Mouse (Mus musculus) olfactory bulb, adult 2 months (tissue): ENCODE results near the gene Aph1b. TPM values are rescaled to one million over a fixed set of nuclear protein-coding genes. Genes with fewer than 3 reads are reported as not detected.
"Not testable (repeated sequence)": the region's sequence is repeated elsewhere in the genome, so short reads cannot be mapped to it uniquely, and the experiment has no call there.

ENCODE experiments used
- H3K27ac ChIP-seq: fragments of 200-500 bp; 2 replicates; pipeline ENCODE4 v1.5.1; 2012; ENCODE audit warnings: low read depth, low read length; ENCODE audit not compliant: insufficient read depth
- H3K4me1 ChIP-seq: fragments of 200-500 bp; 2 replicates; pipeline ENCODE4 v1.6.1; 2012; ENCODE audit warnings: low read length; ENCODE audit not compliant: control insufficient read depth, insufficient read depth
- H3K4me3 ChIP-seq: fragments of 200-500 bp; 2 replicates; pipeline ENCODE4 v1.5.1; 2012; ENCODE audit warnings: mild to moderate bottlenecking, low read depth, low read length, moderate library complexity; ENCODE audit not compliant: insufficient read depth
- CTCF ChIP-seq: fragments of 200-500 bp; IDR thresholded peaks from 2 replicates; pipeline ENCODE4 v1.5.1; 2012; ENCODE audit warnings: low read depth, mild to moderate bottlenecking, low read length, moderate library complexity; ENCODE audit not compliant: insufficient read depth
- POLR2A ChIP-seq: fragments of 200-500 bp; IDR thresholded peaks from 2 replicates; pipeline ENCODE4 v1.6.1; 2012; ENCODE audit warnings: mild to moderate bottlenecking, low read depth, low read length, moderate library complexity; ENCODE audit not compliant: insufficient read depth
- WGBS: fragments of 180-500 bp; shearing (Covaris S2); methylation state at CpG from one replicate; pipeline ENCODE4 v1.1.7; 2018; 5-methylcytosine and 5-hydroxymethylcytosine counted together
- polyA plus RNA-seq: library from polyadenylated mRNA; stranded (reverse); fragments of >200 nt; gene quantifications from 2 replicates; pipeline ENCODE4 v1.2.4, GENCODE M21; 2012; ENCODE audit warnings: low replicate concordance; ENCODE audit not compliant: missing spikeins, insufficient read depth, insufficient read length

Gene Aph1b
- polyA plus RNA-seq, result not detected in 2 replicates

DNA sequence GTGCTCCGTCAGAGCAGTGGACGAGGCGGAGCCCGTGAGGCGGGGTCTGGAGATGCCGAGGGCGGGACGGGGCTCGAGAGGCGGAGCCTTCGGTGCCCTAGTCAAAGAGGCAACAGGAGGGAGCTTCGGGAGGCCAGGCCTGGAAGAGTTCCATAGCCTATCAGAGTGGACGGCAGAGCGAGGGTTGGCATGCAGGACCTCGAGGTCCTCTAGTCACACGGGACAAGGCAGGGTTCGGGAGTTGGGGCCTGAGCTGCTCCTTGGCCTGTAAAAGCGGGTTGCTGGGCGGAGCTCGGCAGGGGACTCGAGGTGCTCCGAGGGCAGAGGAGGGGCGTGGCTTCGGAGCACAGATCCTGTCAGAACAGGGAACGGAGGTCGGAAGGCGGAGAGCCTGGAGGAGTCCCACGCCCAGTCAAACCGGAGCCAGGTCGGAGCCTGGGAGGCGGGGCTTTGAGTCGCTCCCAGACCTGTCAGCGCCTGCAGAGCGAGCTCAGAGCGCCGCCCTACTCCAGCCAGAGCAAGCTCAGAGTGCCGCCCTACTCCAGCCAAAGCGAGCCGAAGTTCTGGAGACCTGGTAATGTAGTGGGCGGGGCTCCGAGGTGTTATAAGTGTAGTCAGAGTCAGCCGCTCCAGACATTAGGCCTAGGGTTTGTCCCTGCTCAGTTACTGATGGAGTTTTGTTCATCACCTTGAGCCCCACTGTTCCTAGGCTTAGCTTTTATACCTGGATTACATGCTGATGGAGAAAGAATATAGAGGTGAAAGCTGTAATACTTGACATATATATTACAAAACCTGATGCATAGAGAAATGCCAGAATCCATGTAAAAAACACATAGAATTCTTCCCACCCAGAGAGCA lies at the start of gene Aph1b:
Gene Aph1b, minus strand, starts transcription at position 27 of the 861 bp plus-strand sequence.
- H3K4me3 ChIP-seq, result peak within 1 kb of the TSS; percentile 74
- TF ChIP-seq CTCF, result no peak
- 0 out of 2 replicates have a peak, but pooled peaks have one; percentile 3 for TF ChIP-seq POLR2A
- no peaks in the 10 kb centered on the region for H3K4me1 ChIP-seq
- H3K27ac ChIP-seq, result peak within 1 kb of the TSS; percentile 83
- WGBS, result under 1% methylated on average over 42 of the region's 42 CpGs

DNA sequence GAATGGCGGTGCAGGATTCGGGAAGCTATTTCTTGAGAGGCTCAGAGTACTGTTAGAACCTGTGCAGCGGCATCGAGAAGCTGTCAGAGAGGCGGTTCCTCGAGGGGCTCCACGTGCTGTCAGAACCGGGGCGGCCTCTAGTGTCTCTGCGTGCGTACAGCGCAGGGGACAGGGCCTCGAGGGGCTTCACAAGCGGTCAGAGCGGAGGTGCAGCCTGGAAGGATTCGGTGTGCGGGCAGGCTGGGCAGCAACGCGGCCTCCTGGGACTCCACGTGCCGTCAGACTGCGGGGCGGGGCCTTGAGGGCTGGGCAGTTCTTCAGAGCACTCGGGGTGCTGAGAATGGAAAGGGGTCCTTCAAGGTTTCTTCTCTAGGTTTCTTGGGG lies 39.8 kb upstream of the Aph1b start:
- no peak; the same call in 1 of the 2 replicates for TF ChIP-seq POLR2A
- no peak for TF ChIP-seq CTCF
- Histone ChIP-seq H3K4me3 (peak overlapping the region; percentile 92), H3K4me1 (peaks cover 11% of the 10 kb centered on the region), H3K27ac (no peak overlapping the region)
- under 1% methylated on average over 24 of the region's 24 CpGs for WGBS

GRCm38 (mm10) chr9:66834318-66835096 lies 39.2 kb upstream of the Aph1b start, which contains the start of gene Aph1c:
Gene Aph1c (minus strand): TSS chr9:66834726.
- peaks cover 11% of the 10 kb centered on the region for H3K4me1 ChIP-seq
- peak within 1 kb of the TSS; percentile 52 for H3K27ac ChIP-seq
- TF ChIP-seq POLR2A (peak; percentile 26; the same call in 1 of the 2 replicates), CTCF (no peak)
- peak within 1 kb of the TSS; percentile 92 for H3K4me3 ChIP-seq
- under 1% methylated on average over 58 of the region's 58 CpGs for WGBS

DNA sequence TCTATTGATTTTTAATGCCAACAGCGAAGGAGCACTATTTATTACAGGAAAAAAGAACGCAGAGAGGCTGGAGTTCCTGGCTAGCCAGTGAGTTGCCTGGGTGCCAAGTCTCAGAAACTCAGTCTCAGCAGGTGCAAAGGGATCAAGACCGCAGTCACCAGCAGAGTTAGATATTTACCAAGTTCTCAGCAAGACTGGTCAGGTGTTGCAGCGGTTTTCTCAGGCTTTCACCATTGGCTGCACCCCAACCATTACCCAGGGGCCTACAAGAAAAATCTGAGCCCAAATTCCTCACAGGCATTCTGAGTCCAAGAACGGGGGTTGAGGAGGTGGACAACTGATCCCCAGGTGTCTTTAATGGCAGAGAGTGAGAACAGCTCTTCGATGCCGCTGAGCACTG lies 38.6 kb upstream of the Aph1b start:
- TF ChIP-seq POLR2A (no peak), CTCF (no peak)
- 19% methylated on average over 7 of the region's 7 CpGs for WGBS
- H3K4me1 ChIP-seq, result peaks cover 11% of the 10 kb centered on the region
- no peak overlapping the region for H3K27ac ChIP-seq
- H3K4me3 ChIP-seq, result peak overlapping the region; percentile 92

DNA sequence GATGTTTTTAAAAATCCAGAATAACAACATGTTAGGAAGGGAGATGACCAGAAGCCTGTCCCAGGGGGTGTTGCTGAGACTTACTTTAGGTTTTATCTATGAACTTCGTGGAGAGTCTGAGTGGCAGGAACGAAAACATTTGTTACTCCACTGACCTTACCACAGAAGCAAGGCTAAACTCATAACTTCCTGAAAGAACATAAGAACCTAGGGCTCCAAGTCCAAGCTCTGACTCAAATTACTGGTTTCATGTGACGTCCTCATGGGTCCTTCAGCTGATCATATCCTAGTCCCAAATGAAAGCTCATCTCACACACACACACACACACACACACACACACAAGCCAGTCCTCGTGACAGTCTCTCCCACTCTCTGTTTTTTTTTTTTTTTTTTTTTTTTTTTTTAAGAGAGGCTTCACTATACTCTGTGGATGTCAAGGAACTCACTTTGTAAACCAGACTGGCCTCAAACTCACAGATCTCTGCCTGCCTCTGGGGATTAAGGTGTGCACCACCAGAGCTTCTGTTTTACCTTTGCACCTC lies 37.1 kb upstream of the Aph1b start:
- H3K4me1 ChIP-seq, result peaks cover 11% of the 10 kb centered on the region
- H3K27ac ChIP-seq, result no peak overlapping the region
- TF ChIP-seq POLR2A, result no peak
- TF ChIP-seq CTCF, result no peak
- WGBS, result 75% methylated on average over 4 of the region's 4 CpGs
- no peak overlapping the region for H3K4me3 ChIP-seq

DNA sequence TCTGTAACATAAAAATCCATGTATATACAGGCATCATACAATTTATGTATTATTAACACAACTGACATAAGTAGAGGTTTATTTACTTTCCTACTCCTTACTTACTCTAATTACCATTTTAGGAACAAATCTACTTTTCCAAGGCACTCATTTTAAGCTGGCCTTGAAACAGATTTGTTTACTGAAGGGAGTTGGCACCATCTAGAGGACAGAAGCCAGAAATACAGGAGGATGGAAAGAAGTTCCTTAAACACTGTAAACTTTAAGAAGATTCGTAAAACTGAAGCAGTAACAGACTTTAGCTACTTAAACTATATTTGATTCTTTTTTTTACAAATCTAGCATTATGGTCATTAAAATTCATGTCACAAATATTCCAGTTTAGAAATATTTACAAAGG lies 30.7 kb upstream of the Aph1b start:
- WGBS, result 24% methylated on average over 1 of the region's 1 CpGs
- TF ChIP-seq CTCF (no peak), POLR2A (no peak)

GRCm38 (mm10) chr9:66822255-66822654 lies 27.0 kb upstream of the Aph1b start:
- 85% methylated on average over 2 of the region's 5 CpGs for WGBS

More for the DNA sequence above, 30.7 kb upstream of the Aph1b start:
- Histone ChIP-seq H3K4me3 (no peak overlapping the region), H3K4me1 (no peaks in the 10 kb centered on the region), H3K27ac (no peak overlapping the region)

GRCm38 (mm10) chr9:66820996-66821395 lies 25.7 kb upstream of the Aph1b start:
- H3K27ac ChIP-seq, result no peak overlapping the region
- WGBS, result 62% methylated on average over 5 of the region's 5 CpGs
- no peaks in the 10 kb centered on the region for H3K4me1 ChIP-seq
- no peak overlapping the region for H3K4me3 ChIP-seq
- TF ChIP-seq POLR2A, result no peak
- TF ChIP-seq CTCF, result no peak

More at GRCm38 (mm10) chr9:66822255-66822654, 27.0 kb upstream of the Aph1b start:
- H3K27ac ChIP-seq, H3K4me3 ChIP-seq, H3K4me1 ChIP-seq: not testable (repeated sequence)

DNA sequence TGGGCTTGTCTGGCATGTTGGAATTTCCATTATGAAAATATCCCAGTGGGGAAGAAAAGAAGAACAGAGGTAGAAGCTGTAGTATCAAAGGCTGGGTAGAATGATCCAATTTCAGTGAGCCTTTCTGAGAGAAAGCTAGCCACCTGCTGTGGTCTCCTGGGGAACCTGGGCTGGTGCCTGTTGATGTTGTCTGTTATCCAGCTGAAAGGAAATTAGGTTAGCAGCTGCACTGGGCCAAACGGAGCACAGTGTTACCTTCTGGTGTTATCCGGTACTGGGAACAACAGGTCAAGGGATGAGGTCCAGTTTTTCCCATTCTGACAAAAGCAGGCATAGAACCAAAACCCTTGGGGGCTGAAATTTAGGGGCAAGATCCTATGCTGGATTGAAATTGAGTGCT lies 18.1 kb upstream of the Aph1b start:
- H3K27ac ChIP-seq, result no peak overlapping the region
- H3K4me3 ChIP-seq, result no peak overlapping the region
- H3K4me1 ChIP-seq, result no peaks in the 10 kb centered on the region
- 55% methylated on average over 2 of the region's 2 CpGs for WGBS
- TF ChIP-seq POLR2A (no peak), CTCF (no peak)

- 20% methylated on average over 31 of the region's 37 CpGs for WGBS
- not testable (repeated sequence) for H3K4me1 ChIP-seq, H3K27ac ChIP-seq
- 0 out of 2 replicates have a peak overlapping the region, but pooled peaks have one; percentile 10 for H3K4me3 ChIP-seq
Observed at GRCm38 (mm10) chr9:66805951-66806350, 10.7 kb upstream of the Aph1b start.
